Mouse (Mus musculus) megakaryocyte-erythroid progenitor cell, adult 5-6 weeks (primary cell): ENCODE measurements around the gene Klk1b11. TPM values are rescaled to one million over a fixed set of nuclear protein-coding genes. Genes with fewer than 3 reads are reported as not detected.
"Not testable (repeated sequence)": the region's sequence is repeated elsewhere in the genome, so short reads cannot be mapped to it uniquely, and the experiment has no call there.

Experiments
- ATAC-seq: replicated peaks from 2 replicates; pipeline ENCODE4 v1.8.0; 2016; ENCODE audit warnings: mild to moderate bottlenecking, inconsistent platforms; ENCODE audit not compliant: severe bottlenecking, poor library complexity, low FRiP score, low TSS enrichment
- total RNA-seq, 2 experiments: library from RNA; stranded (forward) in 1 of 2; stranded (reverse) in 1 of 2; fragments of 200-1000, 215-1000 nt in 1 of 2; fragments of >200 nt in 1 of 2; fragmentation: Nextera tagmentation in 1 of 2; gene quantifications; 2 replicates each; pipeline ENCODE4 v1.2.3; 2014 to 2017

Klk1b11 gene
- not detected in 2 replicates for total RNA-seq (2014; fragmentation: Nextera tagmentation)
- total RNA-seq (2017): not detected in 2 replicates

DNA sequence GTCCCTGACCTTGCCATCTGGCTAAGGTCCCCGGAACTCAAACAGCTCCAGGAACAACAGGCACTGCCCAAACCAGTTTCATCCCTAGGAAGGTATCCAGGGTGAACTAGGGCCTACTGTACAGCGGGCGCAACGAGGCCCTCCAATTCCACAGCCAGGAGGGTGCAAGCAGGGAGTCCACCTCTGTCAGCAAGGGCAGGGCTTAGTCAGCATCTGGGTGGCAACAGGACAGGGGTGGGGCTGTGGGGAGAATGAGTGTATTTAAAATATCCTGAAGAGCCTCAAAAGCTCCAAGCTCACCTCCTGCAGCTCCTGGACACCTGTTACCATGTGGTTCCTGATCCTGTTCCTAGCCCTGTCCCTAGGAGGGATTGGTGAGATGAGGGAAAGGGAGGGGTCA is at the start of gene Klk1b11:
Klk1b11 (plus strand) TSS at position 301 of the 400 bp plus-strand sequence.
- not testable (repeated sequence) for ATAC-seq

DNA sequence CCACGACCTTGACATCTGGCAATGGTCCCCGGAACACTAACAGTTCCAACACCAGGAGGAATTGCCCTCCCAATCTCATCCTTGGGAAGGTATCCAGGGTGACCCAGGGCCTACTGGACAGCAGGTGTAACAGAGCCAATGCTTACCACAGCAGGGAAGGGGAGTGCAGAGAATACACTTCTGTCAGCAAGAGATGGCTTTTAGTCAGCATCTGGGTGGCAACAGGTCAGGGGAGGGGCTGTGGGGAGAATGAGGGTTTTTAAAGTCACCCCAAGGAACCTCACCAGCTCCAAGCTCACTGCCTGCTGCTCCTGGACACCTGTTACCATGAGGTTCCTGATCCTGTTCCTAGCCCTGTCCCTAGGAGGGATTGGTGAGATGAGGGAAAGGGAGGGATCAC is 45.3 kb upstream of the Klk1b11 start, which contains the start of gene Klk1b8:
Klk1b8 (plus strand) TSS at position 301 of the 400 bp plus-strand sequence.
- ATAC-seq: no peak

DNA sequence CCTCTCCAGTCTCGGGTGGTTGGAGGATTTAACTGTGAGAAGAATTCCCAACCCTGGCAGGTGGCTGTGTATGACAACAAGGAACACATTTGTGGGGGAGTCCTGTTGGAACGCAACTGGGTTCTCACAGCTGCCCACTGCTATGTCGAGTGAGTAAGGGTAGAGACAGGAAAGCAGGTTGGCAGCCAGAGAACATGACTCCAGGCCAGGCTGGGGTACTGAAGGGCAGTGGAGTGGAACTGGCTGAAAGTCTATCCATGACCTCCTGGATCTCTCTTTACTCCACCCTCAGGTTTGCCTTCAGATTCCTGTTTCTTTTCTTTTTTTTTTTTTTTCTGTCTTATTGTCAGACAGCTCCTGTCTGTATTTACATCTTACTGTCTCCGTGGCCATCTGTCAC is 43.0 kb upstream of the Klk1b11 start:
- no peak for ATAC-seq

DNA sequence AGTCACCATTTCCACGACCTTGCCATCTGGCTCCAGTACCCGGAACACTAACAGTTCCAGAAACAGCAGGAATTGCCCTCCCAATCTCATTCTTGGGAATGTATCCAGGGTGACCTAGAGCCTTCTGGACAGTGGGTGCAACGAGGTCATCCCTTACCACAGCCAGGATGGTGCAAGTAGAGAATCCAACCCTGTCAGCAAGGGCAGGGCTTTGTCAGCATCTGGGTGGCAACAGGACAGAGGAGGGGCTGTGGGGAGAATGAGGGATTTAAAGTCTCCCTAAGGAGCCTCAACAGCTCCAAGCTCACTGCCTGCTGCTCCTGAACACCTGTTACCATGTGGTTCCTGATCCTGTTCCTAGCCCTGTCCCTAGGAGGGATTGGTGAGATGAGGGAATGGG is 29.2 kb upstream of the Klk1b11 start, which contains the start of gene Klk1b1:
Klk1b1 (plus strand) TSS at position 301 of the 400 bp plus-strand sequence.
- ATAC-seq: no peak

DNA sequence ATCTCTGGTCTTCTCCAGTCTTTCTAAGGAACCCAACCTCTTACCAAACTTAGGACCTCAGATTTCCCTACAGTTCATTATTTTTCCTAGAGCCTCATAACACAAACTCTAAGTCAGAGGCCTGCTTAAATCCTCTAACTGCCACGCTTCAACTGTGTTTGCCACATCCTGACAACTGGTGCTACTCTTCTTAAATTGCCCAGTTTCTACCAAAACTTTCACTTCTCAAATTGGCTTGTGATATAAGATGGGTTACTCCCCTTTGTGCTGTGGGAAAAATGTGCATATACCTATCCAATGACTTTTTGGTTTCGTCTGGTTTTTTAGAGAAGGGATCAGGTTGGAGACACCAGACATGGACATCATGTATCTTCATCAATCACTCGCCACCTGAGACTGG is 28.6 kb upstream of the Klk1b11 start:
- no peak for ATAC-seq

DNA sequence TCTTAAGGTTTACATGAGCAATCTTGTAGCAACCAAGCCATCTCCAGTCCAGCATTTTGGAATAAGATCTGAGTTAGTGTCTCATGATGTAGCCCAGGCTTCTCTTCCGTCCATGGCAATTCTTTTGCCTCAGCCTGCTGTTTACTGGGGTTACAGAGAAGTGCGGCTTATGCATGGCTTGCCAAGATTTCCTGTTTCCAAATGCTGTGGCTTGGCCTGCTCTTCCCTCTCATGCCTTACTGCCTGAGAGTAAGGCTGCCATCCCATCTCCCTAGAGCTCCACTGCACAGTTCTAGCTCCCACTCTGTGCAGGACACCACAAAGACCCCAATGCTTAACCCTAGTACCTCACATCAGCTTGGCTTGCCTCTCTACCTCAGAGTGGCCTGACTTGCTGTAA is 28.1 kb upstream of the Klk1b11 start:
- no peak for ATAC-seq

DNA sequence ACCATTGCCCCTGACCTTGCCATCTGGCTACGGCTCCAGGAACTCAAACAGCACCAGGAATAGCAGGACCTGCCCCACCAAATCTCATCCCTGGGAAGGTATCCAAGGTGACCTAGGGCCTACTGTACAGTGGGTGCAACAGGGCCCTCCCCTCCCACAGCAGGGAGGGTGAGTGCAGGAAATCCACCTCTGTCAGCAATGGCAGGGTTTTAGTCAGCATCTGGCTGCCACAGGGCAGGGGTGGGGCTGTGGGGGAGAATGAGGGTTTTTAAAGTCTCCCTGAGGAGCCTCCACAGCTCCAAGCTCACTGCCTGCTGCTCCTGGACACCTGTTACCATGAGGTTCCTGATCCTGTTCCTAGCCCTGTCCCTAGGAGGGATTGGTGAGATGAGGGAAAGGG is 19.9 kb upstream of the Klk1b11 start, which contains the start of gene Klk1b9:
Klk1b9 (plus strand) TSS at position 301 of the 400 bp plus-strand sequence.
- ATAC-seq: not testable (repeated sequence)

DNA sequence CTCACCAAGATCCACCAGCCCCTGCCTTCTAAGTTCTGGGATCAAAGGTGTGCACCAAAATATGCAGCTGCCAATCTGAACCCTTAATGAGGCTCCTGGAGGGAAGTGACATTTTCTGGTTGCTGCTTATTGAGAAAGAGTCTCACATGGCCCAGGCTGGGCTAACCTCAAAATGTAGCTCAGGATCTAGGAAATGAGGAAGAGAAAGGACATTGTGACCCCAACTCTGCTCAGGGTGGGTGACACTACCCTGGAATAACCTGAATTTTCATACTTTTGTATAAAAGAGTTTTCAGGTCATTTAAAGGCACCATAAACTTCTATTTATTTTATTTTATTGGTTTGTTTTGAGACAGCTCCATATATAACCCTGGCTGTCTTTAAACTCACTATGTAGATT is 10.0 kb upstream of the Klk1b11 start:
- ATAC-seq: no peak

DNA sequence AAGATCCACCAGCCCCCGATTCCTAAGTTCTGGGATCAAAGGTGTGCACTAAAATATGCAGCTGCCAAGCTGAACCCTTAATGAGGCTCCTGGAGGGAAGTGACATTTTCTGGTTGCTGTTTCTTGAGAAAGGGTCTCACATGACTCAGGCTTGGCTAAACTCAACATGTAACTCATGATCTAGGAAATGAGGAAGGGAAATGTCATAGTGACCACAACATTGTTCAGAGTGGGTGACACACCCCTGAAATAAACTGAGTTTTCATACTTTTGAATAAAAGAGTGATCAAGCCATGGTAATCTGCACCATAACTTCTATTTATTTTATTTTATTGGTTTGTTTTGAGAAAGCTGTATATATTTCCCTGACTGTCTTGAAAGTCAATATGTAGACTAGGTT is 856 bp upstream of the Klk1b11 start:
- not testable (repeated sequence) for ATAC-seq

DNA sequence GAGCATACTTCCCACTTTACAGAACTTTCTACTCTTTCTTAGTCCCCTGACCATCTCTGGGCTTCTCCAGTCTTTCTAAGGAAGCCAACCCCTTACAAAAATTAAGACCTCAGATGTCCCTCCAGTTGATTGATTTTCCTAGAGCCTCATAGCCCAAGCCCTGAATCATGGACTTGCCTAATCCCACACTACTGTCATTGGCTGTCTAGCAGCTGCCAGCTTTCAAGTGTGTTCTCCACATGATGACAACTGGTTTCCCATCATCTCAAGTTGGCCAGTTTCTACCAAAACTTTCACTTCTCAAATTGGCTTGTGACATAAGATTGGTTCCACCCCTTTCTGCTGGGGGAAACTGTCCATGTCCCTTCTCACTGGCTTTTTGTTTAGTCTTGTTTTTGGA is 9.2 kb downstream of the Klk1b11 start:
- ATAC-seq: no peak

DNA sequence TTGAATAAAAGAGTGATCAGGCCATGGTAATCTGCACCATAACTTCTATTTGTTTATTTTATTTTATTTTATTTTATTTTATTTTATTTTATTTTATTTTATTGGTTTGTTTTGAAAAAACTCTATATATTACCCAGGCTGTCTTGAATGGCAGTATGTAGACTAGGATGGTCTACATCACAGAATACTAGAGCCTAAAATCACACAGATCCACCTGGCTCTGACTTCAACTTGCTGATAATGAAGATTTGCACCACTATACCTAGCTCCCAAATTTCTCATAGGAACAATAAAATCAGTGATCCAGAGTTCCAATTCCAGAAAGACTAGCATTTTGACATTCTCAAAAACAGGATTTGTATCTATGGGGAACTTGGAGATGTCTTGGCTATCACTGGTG is 16.2 kb downstream of the Klk1b11 start, which contains the start of gene Klk1b26:
Klk1b26 (plus strand) TSS at position 301 of the 400 bp plus-strand sequence.
- not testable (repeated sequence) for ATAC-seq

DNA sequence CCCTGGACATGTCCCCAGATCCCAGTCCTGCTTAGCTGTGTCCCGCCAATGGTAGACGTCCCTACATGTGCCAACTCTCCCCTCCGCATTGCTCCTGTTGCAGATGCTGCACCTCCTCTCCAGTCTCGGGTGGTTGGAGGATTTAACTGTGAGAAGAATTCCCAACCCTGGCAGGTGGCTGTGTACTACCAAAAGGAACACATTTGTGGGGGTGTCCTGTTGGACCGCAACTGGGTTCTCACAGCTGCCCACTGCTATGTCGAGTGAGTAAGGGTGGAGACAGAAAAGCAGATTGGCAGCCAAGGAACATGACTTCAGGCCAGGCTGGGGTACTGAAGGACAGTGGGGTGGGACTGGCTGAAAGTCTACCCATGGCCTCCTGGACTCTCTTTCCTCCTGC is 19.0 kb downstream of the Klk1b11 start:
- not testable (repeated sequence) for ATAC-seq

DNA sequence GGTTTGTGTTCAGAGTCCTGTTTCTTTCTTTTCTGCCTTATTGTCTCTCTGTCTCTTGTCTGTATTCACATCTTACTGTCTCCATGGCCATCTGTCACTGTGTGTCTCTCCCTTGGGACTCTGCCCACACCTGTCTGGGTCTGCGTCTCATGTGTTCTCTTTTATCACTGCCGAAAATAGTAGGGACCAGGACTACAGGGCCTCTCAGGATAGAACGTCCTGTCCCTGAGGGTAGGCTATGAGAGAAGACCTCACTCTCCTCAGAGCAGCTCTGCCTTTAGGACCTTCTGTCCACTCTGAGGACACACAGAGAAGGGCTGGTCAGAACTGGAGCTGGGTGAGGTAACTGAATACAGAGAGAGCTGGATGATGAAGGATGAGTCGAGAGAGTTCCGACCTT is 19.4 kb downstream of the Klk1b11 start:
- ATAC-seq: no peak

Other genes starting within 250 kb of the Klk1b11 start
- not detected in 2 replicates for gene Klk12, start 227.0 kb upstream of the Klk1b11 start, total RNA-seq (2014; fragmentation: Nextera tagmentation)
- gene Klk12, start 227.0 kb upstream of the Klk1b11 start, total RNA-seq (2017): not detected in 2 replicates
- not detected in 2 replicates for gene Klk11, start 221.3 kb upstream of the Klk1b11 start, total RNA-seq (2014; fragmentation: Nextera tagmentation)
- not detected in 2 replicates for gene Klk11, start 221.3 kb upstream of the Klk1b11 start, total RNA-seq (2017)
- not detected in 2 replicates for gene Klk10, start 214.8 kb upstream of the Klk1b11 start, total RNA-seq (2014; fragmentation: Nextera tagmentation)
- not detected in 2 replicates for gene Klk10, start 214.8 kb upstream of the Klk1b11 start, total RNA-seq (2017)
- not detected in 2 replicates for gene Klk9, start 204.0 kb upstream of the Klk1b11 start, total RNA-seq (2014; fragmentation: Nextera tagmentation)
- gene Klk9, start 204.0 kb upstream of the Klk1b11 start, total RNA-seq (2017): not detected in 2 replicates
- gene Klk8, start 198.3 kb upstream of the Klk1b11 start, total RNA-seq (2014; fragmentation: Nextera tagmentation): 4.7 and 9.3 TPM in 2 replicates
- 2.4 and 6.9 TPM in 2 replicates for gene Klk8, start 198.3 kb upstream of the Klk1b11 start, total RNA-seq (2017)
- gene Klk7, start 184.6 kb upstream of the Klk1b11 start, total RNA-seq (2014; fragmentation: Nextera tagmentation): not detected in 2 replicates
- gene Klk7, start 184.6 kb upstream of the Klk1b11 start, total RNA-seq (2017): not detected in 2 replicates
- gene Klk6, start 171.4 kb upstream of the Klk1b11 start, total RNA-seq (2014; fragmentation: Nextera tagmentation): not detected in 2 replicates
- gene Klk6, start 171.4 kb upstream of the Klk1b11 start, total RNA-seq (2017): not detected in 2 replicates
- not detected in 2 replicates for gene Klk5, start 153.9 kb upstream of the Klk1b11 start, total RNA-seq (2014; fragmentation: Nextera tagmentation)
- gene Klk5, start 153.9 kb upstream of the Klk1b11 start, total RNA-seq (2017): not detected in 2 replicates
- gene Klk4, start 114.7 kb upstream of the Klk1b11 start, total RNA-seq (2014; fragmentation: Nextera tagmentation): not detected in 2 replicates
- gene Klk4, start 114.7 kb upstream of the Klk1b11 start, total RNA-seq (2017): not detected in 2 replicates
- not detected in 2 replicates for gene Klk15, start 62.1 kb upstream of the Klk1b11 start, total RNA-seq (2014; fragmentation: Nextera tagmentation)
- gene Klk15, start 62.1 kb upstream of the Klk1b11 start, total RNA-seq (2017): not detected in 2 replicates
- not detected in 2 replicates for gene Klk1b8, start 45.2 kb upstream of the Klk1b11 start, total RNA-seq (2014; fragmentation: Nextera tagmentation)
- gene Klk1b8, start 45.2 kb upstream of the Klk1b11 start, total RNA-seq (2017): not detected in 2 replicates
- gene Klk1b1, start 29.1 kb upstream of the Klk1b11 start, total RNA-seq (2014; fragmentation: Nextera tagmentation): not detected in 2 replicates
- gene Klk1b1, start 29.1 kb upstream of the Klk1b11 start, total RNA-seq (2017): not detected in 2 replicates
- not detected in 2 replicates for gene Klk1b9, start 19.8 kb upstream of the Klk1b11 start, total RNA-seq (2014; fragmentation: Nextera tagmentation)
- not detected in 2 replicates for gene Klk1b9, start 19.8 kb upstream of the Klk1b11 start, total RNA-seq (2017)
- gene Klk1b26, start 16.3 kb downstream of the Klk1b11 start, total RNA-seq (2014; fragmentation: Nextera tagmentation): not detected in 2 replicates
- not detected in 2 replicates for gene Klk1b26, start 16.3 kb downstream of the Klk1b11 start, total RNA-seq (2017)
- gene Klk1b27, start 56.4 kb downstream of the Klk1b11 start, total RNA-seq (2014; fragmentation: Nextera tagmentation): not detected in 2 replicates
- gene Klk1b27, start 56.4 kb downstream of the Klk1b11 start, total RNA-seq (2017): not detected in 2 replicates
- not detected in 2 replicates for gene Klk1b21, start 106.5 kb downstream of the Klk1b11 start, total RNA-seq (2014; fragmentation: Nextera tagmentation)
- gene Klk1b21, start 106.5 kb downstream of the Klk1b11 start, total RNA-seq (2017): not detected in 2 replicates
- gene Klk1b22, start 116.8 kb downstream of the Klk1b11 start, total RNA-seq (2014; fragmentation: Nextera tagmentation): not detected in 2 replicates
- not detected in 2 replicates for gene Klk1b22, start 116.8 kb downstream of the Klk1b11 start, total RNA-seq (2017)
- gene Klk1b16, start 140.9 kb downstream of the Klk1b11 start, total RNA-seq (2014; fragmentation: Nextera tagmentation): not detected in 2 replicates
- gene Klk1b16, start 140.9 kb downstream of the Klk1b11 start, total RNA-seq (2017): not detected in 2 replicates
- gene Klk1b24, start 192.4 kb downstream of the Klk1b11 start, total RNA-seq (2014; fragmentation: Nextera tagmentation): not detected in 2 replicates
- not detected in 2 replicates for gene Klk1b24, start 192.4 kb downstream of the Klk1b11 start, total RNA-seq (2017)
- gene Klk1b3, start 202.3 kb downstream of the Klk1b11 start, total RNA-seq (2014; fragmentation: Nextera tagmentation): not detected in 2 replicates
- not detected in 2 replicates for gene Klk1b3, start 202.3 kb downstream of the Klk1b11 start, total RNA-seq (2017)
- not detected in 2 replicates for gene Klk1b4, start 211.6 kb downstream of the Klk1b11 start, total RNA-seq (2014; fragmentation: Nextera tagmentation)
- gene Klk1b4, start 211.6 kb downstream of the Klk1b11 start, total RNA-seq (2017): not detected in 2 replicates
- not detected in 2 replicates for gene Klk1b5, start 220.1 kb downstream of the Klk1b11 start, total RNA-seq (2014; fragmentation: Nextera tagmentation)
- not detected in 2 replicates for gene Klk1b5, start 220.1 kb downstream of the Klk1b11 start, total RNA-seq (2017)
- gene Klk1, start 229.5 kb downstream of the Klk1b11 start, total RNA-seq (2014; fragmentation: Nextera tagmentation): not detected in 2 replicates
- not detected in 2 replicates for gene Klk1, start 229.5 kb downstream of the Klk1b11 start, total RNA-seq (2017)
- gene Gm36864, start 240.3 kb downstream of the Klk1b11 start, total RNA-seq (2014; fragmentation: Nextera tagmentation): not detected in 2 replicates
- not detected in 2 replicates for gene Gm36864, start 240.3 kb downstream of the Klk1b11 start, total RNA-seq (2017)